Mouse (Mus musculus) cerebellum, adult 2 months (tissue): Measurements from ENCODE around the gene Bag6.
A peak's percentile ranks its signal among the peaks of the same experiment; 100 is the strongest.

Experiments used
- CTCF ChIP-seq: fragments of 200-500 bp; IDR thresholded peaks from 2 replicates; pipeline ENCODE4 v1.5.1; 2011; ENCODE audit warnings: low read depth, mild to moderate bottlenecking, control low read depth, low read length, moderate library complexity, borderline replicate concordance; ENCODE audit not compliant: insufficient read depth
- POLR2A ChIP-seq: fragments of 200-500 bp; IDR thresholded peaks from 2 replicates; pipeline ENCODE4 v1.6.1; 2011; ENCODE audit warnings: low read length, control low read depth, borderline replicate concordance; ENCODE audit not compliant: insufficient read depth

DNA sequence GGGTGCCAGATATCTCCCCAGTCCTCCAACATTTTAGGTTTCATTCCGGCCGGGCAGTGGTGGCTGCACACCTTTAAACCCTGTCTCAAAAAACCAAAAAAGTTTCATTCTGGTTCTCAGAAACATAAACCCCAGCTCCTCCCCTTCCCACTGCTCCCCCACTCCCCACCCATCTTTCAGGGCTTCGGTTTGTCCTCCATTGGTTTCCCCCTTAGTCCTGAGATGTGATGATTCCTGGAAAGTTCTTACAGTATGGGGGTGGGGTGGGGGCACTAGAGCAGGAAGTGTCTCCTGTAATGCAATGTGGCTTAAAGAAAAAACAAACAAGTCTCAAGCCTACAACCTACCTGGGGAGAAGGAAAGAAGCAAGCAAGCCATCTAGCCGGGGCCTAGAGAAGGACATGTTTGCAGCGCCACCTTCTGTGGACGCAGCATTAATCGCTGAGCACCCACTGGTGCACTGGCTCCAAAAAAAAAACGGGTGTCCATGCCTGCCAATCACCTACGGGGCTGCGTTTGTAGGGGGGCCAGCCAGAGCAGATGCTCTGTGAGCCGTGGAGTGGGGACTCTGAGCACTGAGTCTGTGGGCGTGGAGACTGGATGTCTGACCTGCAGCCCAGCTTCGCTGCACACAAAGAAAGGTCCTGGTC is 29.1 kb upstream of the Bag6 start:
- TF ChIP-seq CTCF (peak; percentile 77), POLR2A (no peak)
